Mouse (Mus musculus): ENCODE data around the gene Iqch.

- no peak for TF ChIP-seq POLR2A (IDR thresholded peaks at IDR 0.05; ENCODE audit: low read depth, low read length)
- TF ChIP-seq CTCF (IDR thresholded peaks at IDR 0.05; ENCODE audit: extremely low read depth, insufficient read length, insufficient replicate concordance, low read depth, low read length): peak; percentile 26; the same call in 1 of the 2 replicates
Measured at GRCm38 (mm10) chr9:63612565-63613515, 10.5 kb upstream of the Iqch start.

Data from small intestine, adult 2 months (tissue).